Mouse (Mus musculus) cortical plate, adult 2 months (tissue): ENCODE results near the gene Mmp14. TPM values are rescaled to one million over a fixed set of nuclear protein-coding genes. Genes with fewer than 3 reads are reported as not detected.

Experiments used
- H3K27ac ChIP-seq: fragments of 200-500 bp; 2 replicates; pipeline ENCODE4 v1.5.1; 2012; ENCODE audit warnings: low read length, control low read depth, inconsistent platforms; ENCODE audit not compliant: insufficient read depth
- H3K4me1 ChIP-seq: fragments of 200-500 bp; 2 replicates; pipeline ENCODE4 v1.6.1; 2011; ENCODE audit warnings: low read length; ENCODE audit not compliant: control insufficient read depth, insufficient read depth
- H3K4me3 ChIP-seq: fragments of 200-500 bp; 2 replicates; pipeline ENCODE4 v1.5.1; 2011; ENCODE audit warnings: mild to moderate bottlenecking, low read length, control low read depth; ENCODE audit not compliant: insufficient read depth
- CTCF ChIP-seq: fragments of 200-500 bp; IDR thresholded peaks from 2 replicates; pipeline ENCODE4 v1.5.1; 2011; ENCODE audit warnings: mild to moderate bottlenecking, control low read depth, low read length; ENCODE audit not compliant: insufficient read depth; ENCODE audit errors: extremely low read depth
- POLR2A ChIP-seq: fragments of 200-500 bp; IDR thresholded peaks from 2 replicates; pipeline ENCODE4 v1.6.1; 2011; ENCODE audit warnings: mild to moderate bottlenecking, low read length, control low read depth; ENCODE audit not compliant: insufficient read depth; ENCODE audit errors: extremely low read depth
- polyA plus RNA-seq: library from polyadenylated mRNA; depleted of rRNA; stranded (reverse); fragments of >200 nt; gene quantifications from 2 replicates; pipeline ENCODE4 v1.2.3, GENCODE M21; 2012

Gene Mmp14
- polyA plus RNA-seq, 1 experiment, result 11.0 TPM

- H3K4me1 ChIP-seq, result no peaks in the 10 kb centered on the region
- H3K4me3 ChIP-seq, result no peak overlapping the region
- H3K27ac ChIP-seq, result no peak overlapping the region
- no peak for TF ChIP-seq POLR2A
- no peak for TF ChIP-seq CTCF
Observed at GRCm38 (mm10) chr14:54443712-54444618, 12.6 kb downstream of the Mmp14 start.

DNA sequence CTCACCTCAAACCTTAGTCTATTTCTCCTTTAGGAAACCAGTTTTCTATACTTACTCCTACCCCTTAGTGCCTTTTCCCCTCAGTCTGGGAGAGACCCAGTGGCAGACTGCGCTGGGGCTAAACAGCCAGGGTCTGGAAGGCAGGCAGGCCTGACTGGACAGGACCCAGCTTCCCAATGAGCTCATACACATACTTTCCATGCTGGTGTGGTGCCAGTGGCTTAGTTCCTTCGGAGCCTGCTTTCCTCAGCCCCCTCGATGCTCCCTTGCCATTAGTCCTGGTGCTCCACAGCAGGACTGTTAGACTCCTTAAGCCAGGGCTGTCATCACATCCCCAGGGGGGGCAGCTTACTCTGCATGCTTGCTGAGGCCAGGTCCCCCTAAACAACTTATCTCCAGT, 14.1 kb downstream of the Mmp14 start:
- TF ChIP-seq CTCF (no peak), POLR2A (no peak)
- Histone ChIP-seq H3K4me3 (no peak overlapping the region), H3K27ac (no peak overlapping the region), H3K4me1 (no peaks in the 10 kb centered on the region)

DNA sequence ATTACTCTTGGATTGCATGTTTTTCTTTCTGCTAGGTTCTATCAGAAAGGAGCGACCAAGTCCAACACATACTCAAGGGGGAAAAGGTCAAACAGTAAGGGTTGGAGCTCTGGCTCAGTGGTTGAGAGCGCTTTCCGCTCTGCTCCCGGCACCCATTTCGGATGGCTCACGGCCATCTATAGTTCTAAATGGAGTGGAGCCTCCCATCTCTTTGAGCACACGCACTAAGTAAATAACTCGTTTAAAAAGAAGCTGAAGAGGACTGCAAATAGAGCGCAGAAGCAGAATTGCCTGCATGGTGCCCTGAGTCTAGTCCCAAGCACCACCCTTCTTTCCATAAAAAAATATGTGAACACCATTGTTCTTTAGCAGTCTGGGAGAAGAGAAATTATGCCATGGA, 22.2 kb downstream of the Mmp14 start:
- H3K4me3 ChIP-seq, result no peak overlapping the region
- no peak for TF ChIP-seq CTCF
- no peak for TF ChIP-seq POLR2A
- H3K27ac ChIP-seq, result no peak overlapping the region
- no peaks in the 10 kb centered on the region for H3K4me1 ChIP-seq

- TF ChIP-seq POLR2A (no peak), CTCF (no peak)
- H3K27ac ChIP-seq, result no peak overlapping the region
- no peak overlapping the region for H3K4me3 ChIP-seq
- no peaks in the 10 kb centered on the region for H3K4me1 ChIP-seq
Observed at GRCm38 (mm10) chr14:54454669-54455528, 23.5 kb downstream of the Mmp14 start.

DNA sequence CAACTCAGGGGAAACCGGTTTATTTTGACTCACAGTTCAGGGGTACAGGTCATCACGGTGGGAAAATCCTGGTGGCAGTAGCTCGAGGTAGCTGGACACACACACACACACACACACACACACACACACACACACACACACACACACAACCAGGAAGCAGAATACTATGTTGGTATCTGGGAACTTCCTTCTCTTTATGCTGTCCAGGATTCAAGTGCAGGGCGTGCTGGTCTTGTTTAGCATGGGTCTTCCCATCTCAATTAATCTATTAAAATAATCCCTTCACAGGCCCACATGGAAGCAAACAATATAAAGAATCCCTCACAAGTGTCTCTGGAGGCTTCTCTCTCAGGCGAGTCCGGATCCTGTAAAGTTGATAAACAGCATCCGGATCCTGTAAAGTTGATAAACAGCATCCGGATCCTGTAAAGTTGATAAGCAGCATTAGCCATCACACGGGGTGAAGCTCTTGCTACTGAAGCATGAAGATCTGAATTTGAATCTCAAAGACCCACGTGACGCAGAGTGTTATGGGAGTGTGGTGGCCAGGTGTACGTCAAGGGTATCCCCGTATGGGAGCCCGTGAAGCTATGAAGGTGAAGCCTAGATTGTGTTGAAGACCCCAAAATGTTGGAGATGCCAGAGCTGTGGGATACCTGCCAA, 26.6 kb downstream of the Mmp14 start:
- Histone ChIP-seq H3K4me3 (no peak overlapping the region), H3K4me1 (no peaks in the 10 kb centered on the region), H3K27ac (no peak overlapping the region)
- TF ChIP-seq POLR2A (no peak), CTCF (no peak)

- Histone ChIP-seq H3K4me3 (no peak overlapping the region), H3K27ac (no peak overlapping the region), H3K4me1 (no peaks in the 10 kb centered on the region)
- TF ChIP-seq CTCF (no peak), POLR2A (no peak)
Observed at GRCm38 (mm10) chr14:54462146-54462545, 30.7 kb downstream of the Mmp14 start.

DNA sequence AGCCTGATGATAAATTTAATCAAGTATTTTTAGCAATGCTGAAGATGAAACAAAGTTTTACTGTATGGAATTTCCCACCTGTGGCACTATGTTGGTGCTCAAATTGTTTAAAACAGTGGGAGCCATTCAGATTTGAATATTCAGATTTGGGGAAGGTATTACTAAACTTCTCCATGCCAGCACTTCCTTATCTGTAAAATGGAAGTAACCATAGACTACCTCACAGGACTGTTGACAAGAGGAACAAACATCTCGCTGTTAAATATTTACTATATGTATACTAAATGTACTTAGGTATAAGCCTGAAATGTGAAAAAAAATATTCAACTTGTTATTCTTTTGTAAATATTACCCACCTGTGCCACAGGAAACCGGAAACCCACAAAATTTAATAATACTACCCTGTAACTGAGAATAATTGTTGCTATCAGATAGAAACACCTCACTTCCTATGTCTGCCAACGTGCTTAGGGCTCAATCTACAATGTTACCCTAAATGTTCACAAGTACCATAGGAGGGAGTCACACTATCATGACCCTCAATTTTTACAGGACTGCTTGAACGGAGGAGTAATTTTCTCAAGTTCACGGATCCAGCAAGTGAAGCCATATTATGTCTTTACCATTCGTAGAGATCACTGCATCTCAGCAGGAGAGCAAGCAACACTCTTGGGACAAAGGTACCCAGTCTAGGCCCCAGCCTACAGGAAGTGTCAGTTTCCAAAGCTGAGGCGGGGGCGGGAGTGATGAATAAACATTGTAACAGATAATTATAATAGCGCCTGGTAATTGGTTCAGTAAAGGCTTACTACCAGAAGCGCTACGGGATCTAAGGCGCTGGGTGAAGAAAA, 31.9 kb downstream of the Mmp14 start:
- no peak overlapping the region for H3K27ac ChIP-seq
- no peak for TF ChIP-seq POLR2A
- TF ChIP-seq CTCF, result no peak

DNA sequence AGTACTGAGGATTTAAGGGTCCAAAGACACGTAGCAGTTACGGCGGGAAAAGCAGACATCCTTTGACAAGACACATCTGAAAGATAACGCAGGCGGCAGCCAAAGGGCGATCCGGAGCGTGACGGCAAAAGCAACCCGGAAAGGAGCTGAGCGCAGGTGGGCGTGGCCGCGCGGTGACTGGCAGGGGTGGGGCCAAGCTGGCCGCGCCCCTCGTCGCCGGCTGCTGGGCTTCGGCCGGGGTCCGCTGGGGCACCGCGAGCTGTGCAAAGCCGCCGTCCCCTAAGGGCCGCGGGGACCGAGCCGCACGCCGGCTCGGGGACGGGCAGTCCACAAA, 32.5 kb downstream of the Mmp14 start, which contains the start of gene Lrp10:
Lrp10 (plus strand) TSS at position 179 of the 334 bp plus-strand sequence.
- peak within 1 kb of the TSS; percentile 45 for H3K4me3 ChIP-seq
- TF ChIP-seq CTCF, result no peak
- TF ChIP-seq POLR2A, result peak; percentile 70
- no peaks in the 10 kb centered on the region for H3K4me1 ChIP-seq
- peak within 1 kb of the TSS; percentile 19; the same call in 1 of the 2 replicates for H3K27ac ChIP-seq

More for the DNA sequence above, 31.9 kb downstream of the Mmp14 start:
- Histone ChIP-seq H3K4me3 (peak overlapping the region; percentile 45), H3K4me1 (no peaks in the 10 kb centered on the region)
